ENCODE assay signal across 9 mouse cellular contexts in the genomic region with DNA sequence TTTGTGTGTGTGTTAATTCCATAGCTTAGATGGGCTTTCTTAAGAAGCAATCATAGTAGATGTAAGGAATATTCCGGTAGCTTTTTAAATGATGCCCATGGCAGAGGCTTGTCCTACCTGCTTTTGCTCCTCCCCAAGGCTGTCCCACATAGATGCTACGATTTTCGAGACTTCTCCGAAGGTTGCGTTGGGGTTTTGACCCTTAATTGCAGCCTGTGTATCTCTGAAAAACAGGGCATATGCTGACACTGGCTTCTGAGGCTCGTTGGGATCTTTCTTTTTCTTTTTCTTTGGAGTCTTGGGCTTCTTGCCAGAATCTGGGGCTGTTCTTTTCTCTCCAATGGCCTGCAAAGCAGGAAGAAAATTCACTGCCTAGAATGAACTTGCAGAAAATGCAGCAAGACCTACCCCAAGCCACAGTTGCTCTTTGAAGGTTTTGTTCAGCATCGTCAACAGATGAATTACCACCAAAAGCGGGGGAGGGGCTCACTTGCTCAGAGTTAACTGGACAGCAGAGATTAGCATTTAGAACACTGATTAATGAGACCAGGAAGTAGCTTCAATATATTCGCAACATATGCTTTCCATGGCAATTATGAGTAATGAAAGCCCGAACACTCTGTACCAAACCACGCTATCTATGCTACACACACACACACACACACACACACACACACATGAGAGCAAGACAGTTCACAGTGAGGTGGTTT.
DNase-seq lines count a peak whose midpoint lies in the region; ATAC-seq lines count a peak whose summit lies in the region.
"Had no signal": no experiment of that assay in that cellular context is flagged by ENCODE, and none has a peak within 500 bp of the region (broad histone marks: within the 10 kb centered on the region; RNA-seq: fewer than 3 reads in every experiment).

No protein-coding gene starts in this region.

- no peaks in the 10 kb centered on the region for H3K9me3 ChIP-seq in neural tube, embryonic 11.5 days (ENCODE audit: control insufficient read depth, low read length)
- no peaks in the 10 kb centered on the region for H3K9me3 ChIP-seq in midbrain, embryonic 10.5 days (replicated peaks)
- H3K9me3 ChIP-seq in stomach, embryonic 14.5 days (ENCODE audit: control insufficient read depth, low read depth, low read length) = no peaks in the 10 kb centered on the region
- no peaks in the 10 kb centered on the region for H3K9me3 ChIP-seq in heart, embryonic 10.5 days

- no peak overlapping the region for H3K27ac ChIP-seq in neural tube, embryonic 11.5 days (ENCODE audit: low read depth, low read length)
- H3K27ac ChIP-seq in midbrain, embryonic 10.5 days (replicated peaks) = peak overlapping the region; percentile 73
- peak overlapping the region; percentile 40 for H3K27ac ChIP-seq in stomach, embryonic 14.5 days (ENCODE audit: low read length)
- no peak overlapping the region for H3K27ac ChIP-seq in heart, embryonic 10.5 days

- H3K36me3 ChIP-seq in neural tube, embryonic 11.5 days (ENCODE audit: control insufficient read depth, insufficient read depth, low read length) = 0 out of 2 replicates have a peak, but pooled peaks cover 3% of the 10 kb centered on the region
- H3K36me3 ChIP-seq in midbrain, embryonic 10.5 days = peaks cover 88% of the 10 kb centered on the region
- H3K36me3 ChIP-seq in stomach, embryonic 14.5 days (ENCODE audit: control insufficient read depth, insufficient read depth, low read length) = 0 out of 2 replicates have a peak, but pooled peaks cover 12% of the 10 kb centered on the region
- H3K36me3 ChIP-seq in heart, embryonic 10.5 days = peaks cover 6% of the 10 kb centered on the region

- no peak overlapping the region for H3K4me2 ChIP-seq in neural tube, embryonic 11.5 days (ENCODE audit: low read depth)
- H3K4me2 ChIP-seq in stomach, embryonic 14.5 days (replicated peaks; ENCODE audit: low read depth, low read length) = no peak overlapping the region

- H3K4me3 ChIP-seq in neural tube, embryonic 11.5 days (ENCODE audit: low read depth, low read length) = no peak overlapping the region
- no peak overlapping the region for H3K4me3 ChIP-seq in midbrain, embryonic 10.5 days
- H3K4me3 ChIP-seq in stomach, embryonic 14.5 days (ENCODE audit: low read depth, low read length) = no peak overlapping the region
- no peak overlapping the region for H3K4me3 ChIP-seq in heart, embryonic 10.5 days

- no peak overlapping the region for H3K9ac ChIP-seq in neural tube, embryonic 11.5 days (ENCODE audit: low read length)
- no peak overlapping the region for H3K9ac ChIP-seq in stomach, embryonic 14.5 days (replicated peaks; ENCODE audit: low read depth, low read length)

- 66% methylated on average over 11 of the region's 11 CpGs for WGBS in neural tube, embryonic 11.5 days
- 75% methylated on average over 11 of the region's 11 CpGs for WGBS in midbrain, embryonic 10.5 days
- WGBS in stomach, embryonic 14.5 days = 57% methylated on average over 11 of the region's 11 CpGs
- WGBS in heart, embryonic 10.5 days = 80% methylated on average over 11 of the region's 11 CpGs

- DNase-seq in frontal cortex, postnatal 25 days (ENCODE audit: low spot score in 2 of 2) = no peak
- peak; percentile 47 for DNase-seq in neural tube, embryonic 11.5 days (ENCODE audit: low spot score)
- no peak for DNase-seq in neural tube, embryonic 10.5 days (ENCODE audit: extremely low spot score, low spot score)
- DNase-seq in midbrain, embryonic 10.5 days (ENCODE audit: low spot score) = no peak
- DNase-seq in heart, embryonic 10.5 days (ENCODE audit: low spot score) = no peak
- DNase-seq in gastrocnemius, adult 18-20 months (ENCODE audit: low spot score) = no peak
- DNase-seq: cerebellum, adult 18-20 months had no signal

- no peaks in the 10 kb centered on the region for H3K27me3 ChIP-seq in neural tube, embryonic 11.5 days (ENCODE audit: control insufficient read depth, insufficient read depth, low read length)
- H3K27me3 ChIP-seq in midbrain, embryonic 10.5 days (ENCODE audit: low read depth, poor library complexity, severe bottlenecking) = no peaks in the 10 kb centered on the region
- no peaks in the 10 kb centered on the region for H3K27me3 ChIP-seq in stomach, embryonic 14.5 days (ENCODE audit: control insufficient read depth, insufficient read depth, low read length)
- no peaks in the 10 kb centered on the region for H3K27me3 ChIP-seq in heart, embryonic 10.5 days (ENCODE audit: insufficient read depth, poor library complexity, severe bottlenecking)

- H3K4me1 ChIP-seq in neural tube, embryonic 11.5 days (ENCODE audit: control insufficient read depth, insufficient read depth, low read length) = peaks cover 5% of the 10 kb centered on the region; the same call in 1 of the 2 replicates
- peaks cover 28% of the 10 kb centered on the region for H3K4me1 ChIP-seq in midbrain, embryonic 10.5 days
- H3K4me1 ChIP-seq in stomach, embryonic 14.5 days (ENCODE audit: control insufficient read depth, insufficient read depth, low read length) = peaks cover 5% of the 10 kb centered on the region; the same call in 1 of the 2 replicates
- no peaks in the 10 kb centered on the region for H3K4me1 ChIP-seq in heart, embryonic 10.5 days

- peak; percentile 41; the same call in 1 of the 2 replicates for ATAC-seq in frontal cortex, adult (ENCODE audit: low TSS enrichment)
- ATAC-seq in neural tube, embryonic 11.5 days (ENCODE audit: insufficient read depth, low FRiP score, low TSS enrichment) = no peak
- no peak; the same call in 1 of the 2 replicates for ATAC-seq in stomach, embryonic 14.5 days (ENCODE audit: insufficient number of reproducible peaks, insufficient read depth, low FRiP score, low read depth)

Comparison
In these comparisons a context has a peak if more than half of its experiments do, and no peak if none do; other contexts are left out.
1. H3K27ac ChIP-seq: peak in midbrain, embryonic 10.5 days (single experiment) and stomach, embryonic 14.5 days (single experiment); none in neural tube, embryonic 11.5 days (single experiment) and heart, embryonic 10.5 days (single experiment).